Mouse (Mus musculus) left cerebral cortex, adult 8-10 months (tissue): ENCODE data around the gene Dpf3. TPM values are rescaled to one million over a fixed set of nuclear protein-coding genes. Genes with fewer than 3 reads are reported as not detected.

Source experiments
- DNase-seq, 2 experiments: peaks; one replicate each; pipeline ENCODE4 v3.0.0; 2022; ENCODE audit warnings: low spot score in 2 of 2
- total RNA-seq, 4 experiments: library from RNA; stranded (reverse); gene quantifications; 2 replicates each; pipeline ENCODE4 v1.2.4; 2022

Gene Dpf3
- total RNA-seq, 4 experiments from 2014 or later: 4.0 to 8.0 (median 5.8) TPM

DNA sequence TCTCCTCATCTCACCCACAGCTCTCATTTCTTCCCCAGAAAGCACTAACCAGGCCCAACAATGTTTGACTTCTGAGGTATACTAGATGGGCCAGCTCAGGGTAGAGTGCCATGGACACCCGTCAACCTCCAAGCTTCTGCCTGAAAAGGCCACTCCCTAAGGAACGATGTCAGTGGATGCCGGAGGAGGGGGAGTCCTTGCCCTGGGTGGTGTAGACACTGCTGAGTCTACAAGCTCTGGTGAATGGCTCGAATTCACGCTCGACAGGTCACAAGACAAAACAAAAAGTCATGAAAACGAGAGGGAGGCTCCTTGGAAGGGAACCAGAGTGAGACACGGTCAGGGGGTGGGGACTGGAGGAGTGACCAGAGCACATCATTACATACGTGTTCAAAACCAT lies 17.4 kb downstream of the Dpf3 start:
- DNase-seq: no peak

DNA sequence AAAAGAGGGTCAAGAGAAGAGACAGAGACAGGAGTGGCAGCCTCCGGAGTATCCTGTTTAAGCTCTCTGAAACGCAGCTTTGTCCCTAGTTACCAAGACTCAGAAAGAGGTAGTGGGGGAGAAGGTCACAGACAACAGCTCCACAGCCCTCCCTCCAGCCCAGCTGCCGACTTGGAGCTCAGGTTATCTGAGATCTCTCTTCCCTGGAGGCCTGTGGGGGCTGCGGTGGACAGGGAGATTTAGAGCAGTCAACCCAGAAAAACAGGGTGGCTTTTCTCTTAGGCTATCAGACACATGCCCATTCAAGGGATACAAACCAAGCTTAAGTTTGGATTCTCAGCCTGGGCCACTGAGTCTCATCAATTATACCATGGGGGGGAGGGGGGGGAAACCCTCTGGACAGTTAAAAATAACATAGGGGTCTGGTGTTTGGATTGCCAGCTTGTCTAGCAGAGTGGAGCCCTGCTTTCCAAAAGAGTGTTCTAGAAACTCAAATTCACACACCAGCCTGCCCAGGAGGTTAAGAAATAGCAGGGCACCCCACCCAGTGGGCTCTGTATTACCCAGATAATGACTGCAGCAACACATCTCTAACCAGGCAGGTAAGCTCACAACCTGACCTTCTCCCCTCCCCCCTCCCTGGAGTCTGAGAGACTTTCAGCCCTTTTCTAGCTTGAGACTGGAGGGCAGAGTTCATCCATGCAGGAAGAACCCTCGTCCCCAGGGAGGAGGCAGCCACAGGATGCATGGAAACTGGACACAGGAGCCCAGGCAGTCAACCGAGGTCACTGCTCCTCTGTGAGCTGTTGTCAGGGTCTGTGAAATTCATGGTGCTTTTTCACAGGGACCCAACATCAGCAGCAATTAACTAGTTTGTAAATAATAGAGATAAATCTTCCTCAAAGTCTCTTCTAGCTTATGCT lies 20.7 kb downstream of the Dpf3 start:
- no peak for DNase-seq

- no peak for DNase-seq
These were observed 21.5 kb downstream of the Dpf3 start for GRCm38 (mm10) chr12:83466053-83466452.

DNA sequence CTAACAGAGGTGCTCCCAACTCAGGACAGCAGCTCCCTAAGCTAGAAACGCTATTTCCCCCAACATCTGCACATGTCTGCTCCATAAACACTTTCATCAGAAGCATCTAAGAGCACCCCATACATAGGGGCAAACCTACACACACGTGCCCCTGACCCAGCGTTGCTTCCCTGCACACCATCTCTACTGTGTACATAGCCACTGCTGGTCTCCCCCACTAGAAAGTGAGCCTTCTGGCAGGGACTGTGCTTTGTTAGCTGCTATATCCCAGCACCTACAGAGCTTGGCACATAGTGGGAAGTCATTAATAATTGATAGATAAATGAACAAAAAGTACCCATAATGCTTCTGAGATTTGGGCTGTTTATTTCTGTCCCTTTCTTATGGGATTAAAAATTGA lies 27.2 kb downstream of the Dpf3 start:
- no peak for DNase-seq

DNA sequence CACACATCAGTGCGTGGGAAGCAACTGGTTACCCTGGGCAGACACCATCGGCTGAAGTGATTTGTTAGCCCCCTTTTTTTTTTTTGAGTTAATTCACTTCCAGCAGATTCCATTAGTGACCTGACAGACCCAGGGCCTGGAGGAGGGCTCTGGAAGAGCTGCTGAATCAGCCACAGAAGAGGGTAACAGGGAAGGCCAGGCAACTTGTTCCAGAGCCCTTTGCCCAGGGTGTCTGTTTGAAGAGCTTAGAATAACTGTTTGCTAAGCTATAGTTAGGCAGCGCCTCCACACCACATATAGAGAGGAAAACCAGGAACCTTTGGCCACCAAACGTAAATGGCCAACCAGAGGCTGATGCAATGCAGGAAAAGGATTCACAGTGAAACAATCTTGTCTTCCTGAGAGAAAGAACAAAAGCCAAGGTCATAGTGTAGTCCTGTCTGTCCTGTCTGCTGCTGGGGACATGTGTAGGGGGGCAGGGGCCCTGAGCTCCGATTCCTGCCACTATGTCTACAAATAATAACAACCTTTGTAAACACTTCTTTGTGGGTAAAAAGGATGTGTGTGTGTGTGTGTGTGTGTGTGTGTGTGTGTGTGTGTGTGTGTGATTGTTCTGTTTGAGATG lies 32.7 kb downstream of the Dpf3 start:
- DNase-seq: no peak

- no peak for DNase-seq
These were observed 35.7 kb downstream of the Dpf3 start for GRCm38 (mm10) chr12:83451850-83452249.

DNA sequence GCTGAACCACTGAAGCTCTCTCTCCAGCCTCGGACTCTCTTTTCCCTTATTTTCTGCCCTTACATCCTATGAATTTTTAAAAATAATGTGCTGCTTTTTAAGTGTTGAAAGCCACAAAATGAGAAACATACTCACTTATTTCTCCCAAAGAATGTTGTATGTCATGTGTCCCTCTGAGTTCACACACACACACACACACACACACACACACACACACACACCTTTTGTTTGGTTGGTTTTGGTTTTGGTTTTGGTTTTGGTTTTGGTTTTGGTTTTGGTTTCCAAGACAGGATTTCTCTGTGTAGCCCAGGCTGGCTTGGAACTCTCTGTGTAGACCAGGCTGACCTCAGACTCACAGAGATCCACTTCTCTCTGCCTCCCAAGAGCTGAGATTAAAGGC lies 37.0 kb downstream of the Dpf3 start:
- no peak for DNase-seq

DNA sequence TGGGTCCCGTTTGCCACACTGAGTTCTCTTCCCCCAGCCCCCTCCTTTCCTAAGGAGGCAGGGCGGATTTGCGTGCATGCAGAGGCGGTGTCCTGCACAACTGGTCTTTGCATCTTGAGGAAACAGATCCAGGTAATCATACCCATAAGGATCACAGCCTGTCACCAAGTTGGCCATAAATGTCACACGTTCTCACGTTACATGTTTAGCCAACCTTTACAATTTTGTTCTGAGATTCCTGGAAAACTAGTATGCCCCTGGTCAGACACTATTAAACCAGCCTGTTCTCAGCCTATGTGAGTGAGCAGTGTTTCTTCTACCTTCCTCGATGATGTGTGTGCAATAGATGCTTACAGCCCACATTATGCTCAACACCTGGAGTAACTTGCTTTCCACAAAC lies 38.3 kb downstream of the Dpf3 start:
- no peak for DNase-seq

GRCm38 (mm10) chr12:83445587-83445986 lies 41.9 kb downstream of the Dpf3 start:
- no peak for DNase-seq

DNA sequence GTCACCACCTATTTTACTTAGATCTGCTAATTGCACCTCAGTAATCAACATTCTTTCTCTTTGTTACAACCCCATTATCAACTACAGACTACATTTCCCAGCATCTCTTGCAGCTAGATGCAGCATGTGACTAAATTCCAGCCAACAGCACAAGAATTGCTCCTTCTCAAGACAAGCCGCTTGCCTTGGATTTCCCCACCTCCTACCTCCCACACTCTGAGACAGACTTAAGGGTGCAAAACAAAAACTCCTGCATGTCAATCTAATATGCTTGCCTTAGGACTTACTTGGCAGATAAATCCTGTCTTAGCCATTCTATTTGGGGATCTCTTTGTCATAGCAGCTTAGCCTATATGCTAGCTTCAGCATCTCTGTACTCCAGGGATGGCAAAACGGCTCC lies 43.1 kb downstream of the Dpf3 start:
- DNase-seq: no peak

DNA sequence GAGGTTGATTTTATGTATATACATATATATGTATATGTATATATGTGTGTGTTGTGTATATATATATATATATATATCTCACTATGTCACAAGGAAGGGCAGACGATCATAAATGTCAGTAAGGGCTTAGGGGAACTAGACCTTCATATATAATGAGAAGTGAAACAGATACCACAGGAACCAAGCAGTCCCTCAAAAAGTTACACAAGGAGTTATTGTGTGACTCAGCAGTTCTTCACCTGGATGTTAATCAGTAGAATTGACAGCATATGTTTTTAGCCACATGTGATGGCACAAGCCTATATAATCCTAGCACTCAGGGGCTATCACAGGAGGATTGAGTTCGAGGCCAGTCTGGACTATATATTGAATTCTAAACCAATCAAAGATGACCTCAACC lies 49.5 kb downstream of the Dpf3 start:
- DNase-seq: no peak

- DNase-seq: no peak
These were observed 53.4 kb downstream of the Dpf3 start for GRCm38 (mm10) chr12:83433987-83434698.

GRCm38 (mm10) chr12:83433436-83433835 lies 54.1 kb downstream of the Dpf3 start:
- no peak for DNase-seq

DNA sequence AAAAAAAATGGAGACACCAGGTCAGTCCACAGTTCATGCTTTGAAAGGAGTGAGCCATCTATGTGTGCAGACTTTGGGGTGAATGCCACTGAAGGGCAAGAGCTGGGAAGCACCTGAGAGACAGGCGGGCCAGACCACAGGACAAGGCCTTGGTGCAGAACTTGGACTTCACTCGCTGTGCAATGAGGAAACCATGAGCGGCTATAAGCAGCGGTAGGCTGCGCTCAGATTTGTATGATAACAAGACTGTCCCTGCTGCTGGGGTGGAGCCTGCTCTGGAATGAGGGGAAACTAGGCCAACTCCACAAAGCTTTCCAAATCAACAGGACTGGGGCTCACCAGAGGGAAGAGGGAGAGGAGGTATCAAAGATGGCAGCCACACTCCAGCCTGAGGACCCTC lies 57.3 kb downstream of the Dpf3 start:
- no peak for DNase-seq

DNA sequence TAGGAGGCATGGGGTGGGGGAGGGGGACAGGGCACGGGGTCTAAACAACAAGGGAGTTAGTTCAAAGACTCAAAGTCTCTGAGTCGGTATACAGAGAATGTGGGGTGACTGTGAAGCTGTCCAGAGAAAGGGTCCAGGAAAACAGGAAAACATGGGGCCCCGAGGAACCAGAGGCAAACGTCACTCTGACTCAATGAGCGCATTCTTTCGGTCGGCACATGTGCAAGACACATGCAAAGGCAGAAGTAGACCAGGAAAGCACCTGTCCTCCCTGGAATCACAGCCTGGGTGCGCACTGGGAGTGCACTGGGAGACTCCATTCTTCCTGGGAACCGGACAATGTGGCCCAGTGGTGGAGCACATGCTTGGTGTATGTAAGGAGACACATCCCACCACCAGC lies 59.5 kb downstream of the Dpf3 start:
- no peak for DNase-seq

DNA sequence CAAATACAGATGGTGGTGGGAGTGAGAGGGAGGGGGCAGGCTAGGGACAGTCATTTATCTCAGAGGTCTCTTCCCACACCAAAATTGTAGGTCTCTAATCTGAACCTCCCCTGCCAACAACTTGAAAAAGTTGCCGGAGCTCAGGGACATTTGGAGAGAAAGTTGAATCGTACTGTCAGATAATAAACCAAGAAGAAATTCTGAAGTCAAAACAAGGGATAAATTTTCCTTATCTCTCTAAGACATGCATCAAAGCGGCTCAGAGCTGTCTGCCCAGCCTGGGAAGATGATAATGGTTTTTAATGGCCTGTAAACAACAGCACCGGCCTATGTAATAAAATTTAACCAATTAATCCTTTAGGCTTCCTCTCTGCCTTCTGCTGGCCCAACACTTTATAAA lies 59.9 kb downstream of the Dpf3 start:
- no peak for DNase-seq

- DNase-seq: no peak
These were observed 61.2 kb downstream of the Dpf3 start for GRCm38 (mm10) chr12:83426326-83426725.

DNA sequence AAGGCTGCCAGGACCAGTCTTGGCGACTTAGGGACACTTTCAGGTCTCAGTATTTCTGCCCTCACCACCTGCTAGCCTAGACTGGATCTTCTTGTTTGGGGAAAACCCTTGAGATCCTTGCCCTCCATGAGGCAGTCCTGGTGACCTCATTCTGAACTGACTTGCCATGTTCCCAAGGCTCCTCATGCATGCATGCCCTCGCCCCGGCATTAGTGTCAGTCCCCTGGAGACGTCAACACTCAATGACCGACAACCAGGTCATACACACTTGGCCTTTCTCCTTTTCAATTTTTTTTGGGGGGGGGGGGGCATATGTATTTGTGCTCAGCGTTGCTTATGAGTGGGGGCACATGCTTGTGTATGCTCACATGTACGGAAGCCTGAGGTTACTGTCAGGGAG lies 61.8 kb downstream of the Dpf3 start:
- no peak for DNase-seq

GRCm38 (mm10) chr12:83424720-83425444 lies 62.6 kb downstream of the Dpf3 start:
- no peak for DNase-seq

DNA sequence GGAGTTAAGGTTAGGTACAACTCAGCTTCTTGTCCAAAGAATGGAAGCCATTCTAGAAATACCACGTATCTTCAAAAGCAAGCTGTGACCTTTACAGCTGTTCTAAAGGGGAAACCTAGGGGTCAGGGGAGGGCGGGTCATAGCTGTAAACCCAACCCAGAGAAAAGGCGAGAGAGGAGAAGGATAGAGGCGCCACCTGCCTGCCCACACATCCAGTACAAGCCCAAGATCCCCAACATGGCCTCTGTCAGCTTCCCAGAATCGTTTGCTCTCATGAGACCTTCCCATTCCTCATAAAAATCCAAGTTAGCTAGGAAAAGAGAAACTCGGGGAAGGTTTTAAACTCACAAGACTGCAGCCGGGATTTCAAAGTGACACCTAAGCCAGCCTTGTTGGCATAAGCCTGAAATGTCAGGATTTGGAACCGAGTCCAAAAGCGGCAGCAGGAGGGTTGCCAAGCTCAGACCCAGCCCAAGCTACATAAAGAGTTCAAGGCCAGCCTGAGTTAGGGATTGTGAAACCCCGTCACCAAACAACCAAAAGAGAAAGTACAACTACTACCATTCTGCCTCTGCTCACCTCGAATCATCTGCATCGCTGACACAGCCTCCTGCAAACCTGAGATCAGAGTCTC lies 63.3 kb downstream of the Dpf3 start:
- DNase-seq: no peak

- DNase-seq: no peak
These were observed 67.2 kb downstream of the Dpf3 start for GRCm38 (mm10) chr12:83420346-83420745.
